Mouse (Mus musculus) adrenal gland, postnatal 14 days (tissue): ENCODE results near the gene Cp. TPM values are rescaled to one million over a fixed set of nuclear protein-coding genes. Genes with fewer than 3 reads are reported as not detected.

ENCODE experiments used
- total RNA-seq: library from RNA; stranded (reverse); gene quantifications from 2 replicates; pipeline ENCODE4 v1.2.3, GENCODE M21; 2021

Cp gene
- total RNA-seq, 1 experiment from 2014 or later: 130 TPM

Other genes with a start within 250 kb of the Cp start
- 10.1 and 15.5 TPM in 2 replicates for gene Hps3, start 78.3 kb downstream of the Cp start, total RNA-seq
- 18.9 and 20.5 TPM in 2 replicates for gene Hltf, start 100.8 kb downstream of the Cp start, total RNA-seq
- gene Gyg, start 198.3 kb downstream of the Cp start, total RNA-seq: 84.3 and 84.6 TPM in 2 replicates